Mouse (Mus musculus): ENCODE results near the gene Dennd1b.

- TF ChIP-seq CTCF (IDR thresholded peaks at IDR 0.05; ENCODE audit: insufficient read depth, low read depth, low read length) (no peak), POLR2A (IDR thresholded peaks at IDR 0.05; ENCODE audit: insufficient read depth, low read depth, low read length) (no peak)
Observed at GRCm38 (mm10) chr1:138922886-138923285, 40.3 kb upstream of the Dennd1b start.
